Mouse (Mus musculus) thymus, postnatal 4 days (tissue): ENCODE data around the gene Tatdn3.
"Not testable (repeated sequence)": the region's sequence is repeated elsewhere in the genome, so short reads cannot be mapped to it uniquely, and the experiment has no call there.

ENCODE experiments used
- DNase-seq: peaks from one replicate; pipeline ENCODE4 v3.0.0; 2021

Tatdn3 gene

DNA sequence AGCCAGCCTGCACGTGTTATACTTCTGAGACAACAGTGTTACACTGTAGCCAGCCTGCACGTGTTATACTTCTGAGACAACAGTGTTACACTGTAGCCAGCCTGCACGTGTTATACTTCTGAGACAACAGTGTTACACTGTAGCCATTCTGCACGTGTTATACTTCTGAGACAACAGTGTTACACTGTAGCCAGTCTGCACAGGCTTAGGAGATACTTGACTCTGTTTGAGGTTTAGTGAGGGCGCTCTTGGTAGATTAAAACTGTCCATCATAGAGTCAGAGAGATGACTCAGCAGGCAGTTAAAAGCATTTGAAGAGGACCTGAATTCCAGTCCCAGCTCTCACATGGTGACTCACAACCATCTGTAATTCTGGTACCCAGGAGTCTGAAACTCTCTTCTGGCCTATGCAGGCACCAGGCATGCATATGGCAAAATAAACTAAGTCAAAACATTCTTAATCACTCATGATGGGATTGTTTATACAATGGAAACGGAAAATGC, 31.8 kb downstream of the Tatdn3 start:
- not testable (repeated sequence) for DNase-seq

DNA sequence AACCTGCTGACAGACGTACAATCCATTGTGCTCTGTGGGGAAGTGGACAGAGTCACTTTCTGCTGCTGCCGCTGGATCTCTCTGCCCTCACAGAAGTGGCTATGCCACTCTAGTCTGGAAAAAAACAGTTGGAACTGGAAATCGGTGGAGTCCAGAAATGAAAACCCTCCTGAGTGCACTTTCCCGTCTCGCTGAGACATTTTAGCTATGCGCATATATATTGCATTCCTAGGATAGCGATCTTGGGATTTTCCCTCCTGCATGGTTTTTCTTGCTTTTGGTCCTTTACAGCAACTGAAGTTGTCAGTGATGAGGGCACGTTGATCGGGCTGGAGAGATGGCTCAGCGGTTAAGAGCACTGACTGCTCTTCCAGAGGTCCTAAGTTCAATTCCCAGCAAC, 32.5 kb downstream of the Tatdn3 start:
- DNase-seq = no peak

DNA sequence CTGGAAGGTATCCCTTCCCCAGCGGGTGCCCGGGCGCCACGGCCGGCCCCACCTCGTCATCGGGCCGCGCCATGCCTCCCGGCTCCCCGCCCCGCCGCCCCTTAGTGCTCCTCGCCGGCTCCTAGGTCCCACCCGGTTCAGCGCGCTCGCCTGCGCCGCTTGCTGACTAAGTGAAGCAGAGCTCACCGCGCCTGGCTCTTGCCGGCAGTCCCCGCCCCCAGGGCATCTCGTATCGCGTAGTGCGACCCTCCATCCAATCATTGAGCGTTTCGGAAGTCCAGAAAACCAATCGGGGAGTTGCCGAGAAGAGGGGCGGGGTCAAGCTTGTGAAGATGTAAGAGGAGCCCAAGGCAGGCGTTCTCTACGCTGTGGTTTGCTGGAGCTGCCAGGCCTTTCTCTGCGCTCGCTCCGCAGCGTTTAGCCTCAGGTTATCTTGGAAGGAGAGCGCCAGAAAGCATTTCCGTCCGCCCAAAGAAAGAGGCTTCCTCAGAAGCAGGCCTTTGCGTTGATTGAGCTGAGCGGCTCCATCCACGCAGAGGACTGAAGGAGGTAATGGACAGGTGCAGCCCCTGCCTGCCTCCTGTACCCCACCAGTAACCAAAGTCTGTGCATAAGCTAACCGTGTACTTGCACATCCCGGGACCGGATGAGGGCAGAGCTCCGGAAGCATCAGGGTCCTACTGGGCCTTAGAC, 36.6 kb downstream of the Tatdn3 start, which contains the start of gene Flvcr1:
Gene Flvcr1, minus strand, starts transcription at position 138 of the 693 bp plus-strand sequence.
- DNase-seq = peak; percentile 99

DNA sequence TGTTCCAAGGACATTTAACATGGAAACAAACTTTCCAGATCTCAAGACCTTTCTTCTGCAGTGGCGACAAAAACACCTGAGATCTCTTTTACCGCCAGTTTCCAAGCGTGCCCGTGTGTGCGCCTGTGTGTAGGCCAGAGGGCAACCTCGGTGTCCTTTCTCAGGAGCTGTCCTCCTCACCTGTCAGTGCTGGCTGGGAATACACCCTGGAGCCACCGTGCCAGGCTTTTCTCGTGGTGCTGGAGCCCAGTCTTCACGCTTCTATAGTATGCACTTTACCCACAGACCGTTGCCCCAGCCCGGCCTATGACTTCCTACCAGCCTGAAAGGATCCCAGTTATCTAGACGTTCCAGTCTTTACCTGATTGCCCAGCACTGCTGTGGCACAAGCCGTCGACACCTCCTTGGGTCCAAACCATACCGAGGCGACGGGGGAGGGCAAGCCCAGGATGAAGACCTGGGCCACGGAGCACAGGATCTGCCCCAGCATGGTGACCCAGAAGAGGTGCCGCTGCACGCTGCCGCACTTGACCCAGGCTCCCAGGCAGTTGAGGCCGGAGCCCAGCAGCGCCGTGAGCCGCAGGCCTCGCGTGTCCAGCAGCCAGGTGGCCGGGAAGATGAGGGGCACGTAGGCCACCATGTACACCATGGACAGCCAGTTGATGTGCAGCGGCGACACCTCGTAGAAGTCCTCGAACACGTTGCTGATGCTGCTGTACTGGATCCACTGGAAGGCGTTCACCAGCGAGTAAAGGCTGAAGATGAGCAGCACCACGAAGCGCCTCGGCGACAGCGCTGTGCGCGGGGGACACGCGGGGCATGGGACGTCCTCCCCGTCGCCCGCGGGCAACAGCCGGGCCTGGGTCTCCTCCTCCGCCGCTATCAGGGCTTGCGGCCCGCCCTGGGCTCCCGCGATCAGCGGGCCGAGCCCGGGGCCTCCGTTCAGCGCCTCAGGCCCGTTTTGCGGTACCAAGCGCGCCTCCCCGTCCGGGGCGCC, 37.4 kb downstream of the Tatdn3 start:
- no peak for DNase-seq

DNA sequence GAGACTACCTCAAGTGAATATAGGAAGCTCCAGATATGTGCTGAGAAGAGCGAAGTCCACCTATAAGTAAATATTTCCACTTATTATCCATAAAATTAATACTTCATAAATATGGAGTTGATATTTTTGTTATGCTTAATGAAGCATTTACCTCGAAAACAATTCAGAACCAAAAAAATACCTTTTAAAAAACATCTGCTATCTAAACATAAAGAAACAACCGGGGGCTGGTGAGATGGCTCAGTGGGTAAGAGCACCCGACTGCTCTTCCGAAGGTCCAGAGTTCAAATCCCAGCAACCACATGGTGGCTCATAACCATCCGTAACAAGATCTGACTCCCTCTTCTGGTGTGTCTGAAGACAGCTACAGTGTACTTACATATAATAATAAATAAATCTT, 38.9 kb downstream of the Tatdn3 start:
- not testable (repeated sequence) for DNase-seq

DNA sequence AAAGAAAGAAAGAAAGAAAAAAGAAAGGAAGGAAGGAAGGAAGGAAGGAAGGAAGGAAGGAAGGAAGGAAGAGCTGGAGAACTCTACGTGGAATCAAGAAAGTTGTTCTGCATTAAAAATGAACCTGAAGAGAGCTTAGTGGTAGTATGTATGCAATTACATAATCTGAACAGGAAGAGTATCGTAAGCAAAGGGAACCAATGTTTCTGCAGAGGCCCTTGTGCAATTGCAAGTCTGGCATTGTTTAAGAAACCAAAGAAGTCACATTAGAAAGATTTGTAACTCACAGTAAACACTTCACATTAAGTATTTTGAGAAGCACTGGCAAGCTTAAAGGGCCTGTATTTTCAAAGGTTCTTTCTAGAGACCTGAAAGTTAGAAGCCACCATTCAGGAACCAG, 39.6 kb downstream of the Tatdn3 start:
- no peak for DNase-seq

DNA sequence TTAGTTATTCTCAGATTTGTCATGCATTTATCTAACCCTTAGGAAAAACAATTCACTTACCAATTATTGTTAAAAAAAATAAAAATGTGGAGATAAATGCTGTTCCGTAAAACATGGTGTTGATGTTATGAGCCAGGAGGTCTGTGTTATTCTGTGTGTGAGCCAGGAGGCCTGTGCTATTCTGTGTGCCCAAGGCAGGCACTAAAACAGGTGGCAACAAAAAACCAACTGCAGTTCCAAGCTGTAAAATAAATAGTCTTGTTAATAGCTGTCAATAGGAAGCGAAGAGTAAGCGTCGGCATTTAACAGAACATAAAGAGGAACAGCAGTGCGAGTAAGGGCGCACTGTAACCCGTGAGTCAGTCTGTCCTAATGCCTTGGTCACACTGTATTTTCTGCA, 41.7 kb downstream of the Tatdn3 start:
- no peak for DNase-seq

DNA sequence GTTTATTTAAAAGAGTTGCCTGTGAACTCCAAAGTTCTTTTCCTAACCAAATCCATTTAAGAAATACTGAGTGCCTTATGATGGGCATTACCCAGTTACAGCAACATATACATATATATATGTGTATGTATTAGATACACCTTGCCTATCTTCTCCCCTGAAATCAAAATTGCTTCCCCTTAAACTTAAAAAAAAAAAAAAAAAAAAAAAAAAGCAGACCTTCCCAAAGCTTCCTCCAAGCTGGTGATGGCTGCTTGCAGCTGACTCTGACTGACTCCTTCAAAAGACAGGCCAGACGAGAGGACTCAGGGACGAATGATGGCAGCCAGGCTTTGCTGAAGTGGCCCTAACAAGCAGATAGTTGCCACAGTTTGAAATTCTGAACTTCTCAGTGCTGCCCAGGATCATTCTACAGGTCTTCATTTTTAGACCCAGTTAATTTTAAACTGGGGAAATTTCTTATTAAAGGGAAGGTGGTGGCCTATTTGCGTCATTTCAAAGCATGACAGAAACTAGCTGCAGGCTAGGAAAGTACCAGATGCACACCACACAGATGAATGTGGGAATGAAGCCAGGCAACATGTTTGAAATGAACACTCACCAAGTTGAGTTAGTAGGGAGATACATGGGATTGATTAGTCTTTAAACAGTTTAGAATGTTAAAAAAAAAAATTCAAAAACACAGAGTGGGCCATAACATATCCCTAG, 42.4 kb downstream of the Tatdn3 start:
- DNase-seq = no peak

DNA sequence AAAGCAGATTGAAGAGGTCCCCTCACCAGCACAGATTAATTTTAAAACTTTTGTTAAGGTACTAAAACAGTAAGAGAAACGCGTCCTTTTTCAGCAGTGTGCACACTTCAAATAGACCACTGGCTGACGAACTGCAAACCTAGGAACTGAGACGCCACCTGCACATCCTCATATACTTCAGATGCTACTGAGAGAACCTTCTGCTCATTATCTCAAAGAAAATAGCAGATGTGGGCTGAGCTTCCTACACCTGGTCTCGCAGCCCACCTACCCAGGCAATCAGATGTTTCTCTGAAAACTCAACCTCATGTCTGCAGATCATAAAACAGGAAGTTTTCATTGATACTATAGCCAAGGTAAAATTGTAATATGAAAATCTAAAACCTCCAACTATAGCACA, 42.9 kb downstream of the Tatdn3 start:
- peak; percentile 38 for DNase-seq

DNA sequence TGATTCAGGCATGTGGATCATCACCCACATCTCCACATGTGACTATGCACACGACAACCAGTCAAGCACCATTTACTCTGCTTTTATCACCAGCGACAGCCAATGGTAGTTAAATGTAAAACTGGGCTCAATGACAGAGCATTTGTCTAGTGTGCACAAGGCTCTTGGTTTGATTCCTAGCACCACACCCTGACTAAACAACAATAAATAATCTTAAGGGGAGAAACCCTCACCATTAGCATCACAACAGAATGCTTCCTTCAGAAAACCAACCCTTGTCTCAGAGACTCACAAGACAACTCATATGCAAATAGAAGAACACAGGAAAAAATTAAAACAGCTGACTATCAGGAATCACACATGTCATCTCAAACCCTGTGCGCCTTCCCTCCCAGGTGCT, 48.5 kb downstream of the Tatdn3 start:
- no peak for DNase-seq

DNA sequence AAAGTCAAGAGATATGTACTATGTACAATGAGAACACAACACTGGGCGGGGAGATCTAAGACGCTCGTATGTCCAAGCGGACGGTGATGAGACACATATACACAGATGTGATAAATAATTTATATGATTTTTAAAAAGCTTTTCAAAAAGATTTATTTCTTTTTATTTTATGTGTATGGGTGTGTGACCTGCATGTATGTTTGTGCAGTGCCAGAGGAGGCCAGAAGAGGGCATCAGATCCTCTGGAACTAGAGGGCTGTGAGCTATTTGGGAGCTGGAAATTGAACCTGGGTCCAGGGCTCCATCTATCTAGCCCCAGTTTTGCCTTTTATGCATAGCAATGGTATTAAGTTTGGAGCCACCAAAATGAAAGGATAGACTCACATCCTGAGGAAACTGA, 54.0 kb downstream of the Tatdn3 start:
- peak; percentile 52 for DNase-seq

DNA sequence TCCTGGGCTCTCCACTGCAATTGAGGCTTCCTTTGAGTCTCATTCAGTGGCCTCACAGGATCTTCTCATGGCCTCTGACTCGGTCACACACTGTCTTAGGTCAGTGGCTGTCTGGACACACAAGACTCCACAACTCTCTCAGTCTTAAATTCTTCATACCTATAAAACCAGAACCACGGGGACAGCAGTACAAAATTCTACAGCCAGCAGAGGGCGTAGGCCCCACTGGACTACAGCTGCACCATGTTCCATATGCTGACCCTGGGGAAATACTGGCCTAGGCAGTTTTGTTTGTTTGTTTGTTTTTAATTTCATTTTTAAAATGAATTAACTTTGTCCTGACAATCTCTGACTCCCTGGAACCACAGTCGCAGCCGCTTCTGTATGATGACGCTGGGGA, 60.5 kb downstream of the Tatdn3 start:
- peak; percentile 56 for DNase-seq

DNA sequence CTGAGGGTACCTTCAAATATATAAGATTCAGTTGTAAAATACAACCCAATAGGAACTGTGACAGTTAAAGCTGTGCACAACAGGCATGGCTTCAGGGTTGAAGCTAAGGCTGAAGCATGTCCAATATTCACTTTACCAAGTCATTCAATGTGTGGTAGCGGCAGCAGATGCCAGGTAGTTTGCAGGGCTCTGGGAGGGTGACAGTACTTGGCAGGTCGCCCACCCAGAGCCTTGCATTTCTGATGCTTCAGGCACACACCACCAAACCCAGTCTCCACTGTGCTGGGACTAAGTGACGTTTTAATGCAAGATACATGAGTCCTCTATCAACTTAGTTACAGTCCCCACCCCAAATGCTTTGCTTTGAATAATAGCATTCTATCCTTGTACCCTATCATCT, 62.0 kb downstream of the Tatdn3 start:
- no peak for DNase-seq

DNA sequence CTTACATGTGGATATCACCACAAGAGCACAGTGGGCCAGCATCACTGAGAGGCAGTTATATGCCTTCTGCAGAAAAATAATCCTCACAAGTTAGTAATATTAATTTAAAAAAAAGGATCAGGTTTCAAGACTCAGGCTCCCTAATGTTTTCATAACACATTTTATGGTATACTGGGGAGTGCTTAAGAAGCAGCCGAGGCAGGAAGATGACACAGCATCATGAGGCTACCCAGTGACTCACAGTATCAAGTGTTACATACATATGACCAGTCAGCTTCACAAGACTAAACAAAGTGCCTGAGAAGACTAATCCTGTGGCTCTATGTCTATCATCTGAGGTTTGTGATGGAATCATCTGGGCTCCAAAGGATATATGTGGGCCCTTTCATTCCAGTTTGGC, 64.7 kb downstream of the Tatdn3 start:
- no peak for DNase-seq

DNA sequence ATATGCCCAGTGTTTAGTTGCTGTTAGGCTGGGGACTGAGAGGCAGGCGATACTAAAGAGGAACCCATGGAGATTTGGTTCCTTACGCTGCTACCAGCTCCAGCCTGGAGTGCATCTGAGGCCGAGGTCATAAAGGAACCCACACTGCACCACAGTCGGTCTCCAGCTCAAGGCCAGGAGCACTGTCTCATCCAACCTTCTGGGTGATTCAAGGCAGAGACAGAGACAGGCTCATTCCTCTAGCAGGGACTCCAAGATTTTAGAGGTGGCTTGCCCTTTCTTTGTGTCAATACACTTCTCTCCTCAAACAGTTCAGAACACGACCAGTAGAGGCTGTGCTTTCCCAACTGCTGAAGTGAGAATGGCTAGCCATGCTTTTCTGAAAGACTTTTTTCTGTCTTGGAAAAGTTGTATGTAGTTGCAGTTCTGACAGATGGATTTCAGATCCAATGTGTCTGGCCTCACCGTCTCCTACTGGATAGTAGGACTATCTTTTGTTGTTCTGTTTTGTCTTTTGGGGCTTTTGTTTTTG, 66.3 kb downstream of the Tatdn3 start:
- no peak for DNase-seq
